Mouse (Mus musculus): ENCODE measurements around the gene Papln. TPM values are rescaled to one million over a fixed set of nuclear protein-coding genes. Genes with fewer than 3 reads are reported as not detected.

Papln gene
- polyA plus RNA-seq, 1 experiment from 2014 or later, result 3.0 TPM

DNA sequence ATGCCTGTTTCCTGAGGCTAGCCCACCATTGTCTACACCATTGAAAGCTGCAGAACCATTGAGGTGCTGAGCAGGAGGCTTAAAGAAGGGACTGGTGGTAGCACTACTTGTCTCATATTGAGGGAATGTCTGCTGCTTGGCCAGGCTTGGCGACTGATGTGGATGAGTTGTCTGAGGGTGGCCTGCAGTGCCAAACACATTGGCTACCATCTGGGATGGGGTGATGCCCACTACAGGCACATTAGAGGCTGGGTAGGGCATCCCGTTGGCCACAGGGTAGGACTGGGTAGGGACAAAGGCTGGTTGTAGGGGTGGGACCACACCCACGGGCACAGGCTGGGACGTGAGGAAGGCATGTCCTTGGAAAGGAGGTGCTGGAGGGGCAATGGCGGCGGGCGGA is 32.2 kb downstream of the Papln start:
- Histone ChIP-seq H3K4me3 (ENCODE audit: low read length) (no peak overlapping the region), H3K4me1 (ENCODE audit: insufficient read depth, low read length) (peaks cover 17% of the 10 kb centered on the region), H3K27me3 (ENCODE audit: insufficient read depth, low read length) (no peaks in the 10 kb centered on the region), H3K27ac (ENCODE audit: low read length) (peak overlapping the region; percentile 27; the same call in 1 of the 2 replicates), H3K36me3 (ENCODE audit: insufficient read depth, low read length) (peaks cover 49% of the 10 kb centered on the region), H3K9ac (replicated peaks; ENCODE audit: low read length) (no peak overlapping the region), H3K9me3 (ENCODE audit: low read length) (no peaks in the 10 kb centered on the region), H3K4me2 (replicated peaks; ENCODE audit: low read depth, low read length) (no peak overlapping the region)
- 90% methylated on average over 7 of the region's 7 CpGs for WGBS
- ATAC-seq (ENCODE audit: low FRiP score, low TSS enrichment), result no peak

DNA sequence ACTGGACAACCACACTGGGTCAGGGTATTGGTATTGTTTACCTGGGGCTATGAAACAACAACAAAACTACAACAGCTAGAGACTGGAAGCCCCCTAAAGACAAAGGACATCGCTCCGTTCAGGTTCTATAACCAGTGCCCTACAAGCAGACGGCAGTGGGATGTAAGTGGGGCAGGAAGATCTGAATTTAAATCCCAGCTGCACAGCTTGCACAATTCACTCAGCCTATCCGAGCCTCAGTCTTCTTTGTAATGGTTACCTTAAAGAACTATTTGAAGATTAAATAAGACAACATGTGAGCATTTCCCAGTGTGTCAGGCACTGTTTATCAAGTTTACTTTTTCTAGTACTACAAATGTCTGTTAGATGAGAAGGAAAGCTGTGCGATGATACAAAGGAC is 34.9 kb downstream of the Papln start:
- H3K9me3 ChIP-seq (ENCODE audit: low read length), result no peaks in the 10 kb centered on the region
- no peaks in the 10 kb centered on the region for H3K27me3 ChIP-seq (ENCODE audit: insufficient read depth, low read length)
- H3K4me1 ChIP-seq (ENCODE audit: insufficient read depth, low read length), result peaks cover 5% of the 10 kb centered on the region
- H3K9ac ChIP-seq (replicated peaks; ENCODE audit: low read length), result no peak overlapping the region
- ATAC-seq (ENCODE audit: low FRiP score, low TSS enrichment), result no peak
- H3K27ac ChIP-seq (ENCODE audit: low read length), result no peak overlapping the region
- peaks cover 61% of the 10 kb centered on the region for H3K36me3 ChIP-seq (ENCODE audit: insufficient read depth, low read length)
- no peak overlapping the region for H3K4me3 ChIP-seq (ENCODE audit: low read length)
- WGBS, result 94% methylated on average over 5 of the region's 5 CpGs
- no peak overlapping the region for H3K4me2 ChIP-seq (replicated peaks; ENCODE audit: low read depth, low read length)

DNA sequence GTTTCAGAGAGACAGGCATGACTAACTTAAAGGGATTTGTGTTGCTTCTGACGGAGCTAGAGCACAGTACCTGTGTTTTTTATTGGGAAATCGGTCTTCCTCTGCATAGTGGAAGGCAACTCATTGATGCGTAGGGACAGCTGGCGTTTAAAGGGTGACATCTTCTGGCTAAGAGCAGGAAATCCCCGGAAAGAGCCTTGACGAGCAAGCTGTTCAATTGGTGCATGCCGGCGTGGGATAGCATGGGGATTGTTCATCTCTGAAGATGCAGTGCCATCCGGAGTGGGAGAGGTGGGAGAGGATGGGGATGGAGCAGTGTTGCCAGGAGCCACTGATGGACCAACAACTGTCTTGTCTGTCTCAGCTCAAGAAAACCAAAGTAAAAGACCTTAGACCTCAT is 37.5 kb downstream of the Papln start:
- 53% methylated on average over 9 of the region's 9 CpGs for WGBS
- Histone ChIP-seq H3K36me3 (ENCODE audit: insufficient read depth, low read length) (peaks cover 71% of the 10 kb centered on the region), H3K4me3 (ENCODE audit: low read length) (no peak overlapping the region), H3K27ac (ENCODE audit: low read length) (no peak overlapping the region), H3K4me2 (replicated peaks; ENCODE audit: low read depth, low read length) (no peak overlapping the region), H3K9me3 (ENCODE audit: low read length) (peaks cover 3% of the 10 kb centered on the region), H3K4me1 (ENCODE audit: insufficient read depth, low read length) (no peaks in the 10 kb centered on the region), H3K27me3 (ENCODE audit: insufficient read depth, low read length) (no peaks in the 10 kb centered on the region), H3K9ac (replicated peaks; ENCODE audit: low read length) (no peak overlapping the region)
- no peak for ATAC-seq (ENCODE audit: low FRiP score, low TSS enrichment)

DNA sequence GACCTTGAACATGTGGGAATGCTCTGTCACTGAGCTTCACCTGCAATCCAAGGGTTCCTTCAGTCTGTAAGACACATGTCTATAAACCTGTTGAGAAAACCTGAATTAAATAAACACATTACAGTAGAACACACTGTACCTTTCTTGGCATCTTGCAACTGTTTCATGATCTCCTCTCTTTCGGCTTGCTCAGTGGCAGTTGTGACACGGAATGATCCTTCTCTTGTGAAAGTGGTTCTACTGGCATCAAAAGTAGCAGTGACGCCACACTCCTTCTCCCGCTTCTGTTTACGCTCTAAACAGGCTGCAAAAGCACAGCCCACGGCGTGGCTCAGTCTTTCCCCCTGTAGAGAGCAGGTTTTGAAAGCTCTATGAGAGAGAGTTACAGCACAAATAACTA is 40.2 kb downstream of the Papln start:
- H3K4me2 ChIP-seq (replicated peaks; ENCODE audit: low read depth, low read length), result no peak overlapping the region
- WGBS, result 90% methylated on average over 7 of the region's 7 CpGs
- no peak overlapping the region for H3K27ac ChIP-seq (ENCODE audit: low read length)
- peaks cover 84% of the 10 kb centered on the region for H3K36me3 ChIP-seq (ENCODE audit: insufficient read depth, low read length)
- peaks cover 5% of the 10 kb centered on the region for H3K9me3 ChIP-seq (ENCODE audit: low read length)
- no peaks in the 10 kb centered on the region for H3K4me1 ChIP-seq (ENCODE audit: insufficient read depth, low read length)
- no peak overlapping the region for H3K9ac ChIP-seq (replicated peaks; ENCODE audit: low read length)
- no peak for ATAC-seq (ENCODE audit: low FRiP score, low TSS enrichment)
- H3K4me3 ChIP-seq (ENCODE audit: low read length), result no peak overlapping the region
- H3K27me3 ChIP-seq (ENCODE audit: insufficient read depth, low read length), result no peaks in the 10 kb centered on the region

DNA sequence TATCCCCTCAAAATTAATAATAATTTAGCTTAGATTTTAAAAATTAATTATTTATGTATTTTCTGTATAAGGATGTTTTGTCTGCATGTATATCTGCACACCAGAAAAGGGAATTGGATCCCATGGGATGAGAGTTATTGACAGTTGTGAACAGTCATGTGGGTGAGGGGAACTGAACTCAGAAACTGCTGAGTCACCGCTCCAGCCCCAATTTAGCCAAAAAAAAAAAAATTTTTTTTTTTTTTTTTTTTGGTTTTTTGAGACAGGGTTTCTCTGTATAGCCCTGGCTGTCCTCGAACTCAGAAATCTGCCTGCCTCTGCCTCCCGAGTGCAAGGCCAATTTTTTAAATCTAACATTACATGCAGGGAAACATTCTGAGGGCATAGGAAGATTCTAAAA is 48.5 kb downstream of the Papln start:
- Histone ChIP-seq H3K4me2 (replicated peaks; ENCODE audit: low read depth, low read length) (no peak overlapping the region), H3K36me3 (ENCODE audit: insufficient read depth, low read length) (peaks cover 18% of the 10 kb centered on the region), H3K9ac (replicated peaks; ENCODE audit: low read length) (no peak overlapping the region), H3K27me3 (ENCODE audit: insufficient read depth, low read length) (no peaks in the 10 kb centered on the region), H3K4me3 (ENCODE audit: low read length) (no peak overlapping the region), H3K27ac (ENCODE audit: low read length) (no peak overlapping the region), H3K4me1 (ENCODE audit: insufficient read depth, low read length) (no peaks in the 10 kb centered on the region), H3K9me3 (ENCODE audit: low read length) (no peaks in the 10 kb centered on the region)
- no peak for ATAC-seq (ENCODE audit: low FRiP score, low TSS enrichment)
- WGBS, result 94% methylated on average over 3 of the region's 3 CpGs

DNA sequence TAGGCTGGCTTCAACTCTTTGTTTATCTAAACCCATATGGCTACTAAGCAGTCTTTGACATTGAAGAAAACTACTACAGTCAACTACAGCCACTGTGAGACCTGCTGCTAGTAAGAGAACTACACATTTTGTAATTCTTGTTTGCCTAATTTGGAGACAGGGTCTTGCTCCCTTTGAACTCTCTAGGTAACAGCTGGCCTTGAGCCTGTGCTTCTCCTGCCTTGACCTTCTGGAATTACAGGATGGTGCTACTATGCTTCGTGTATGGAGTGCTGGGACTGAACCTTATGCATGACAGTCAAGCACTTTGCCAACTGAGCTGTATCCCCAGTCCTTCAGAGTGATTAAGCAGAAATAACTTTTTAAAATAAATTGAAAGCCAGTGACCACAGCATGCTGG is 53.2 kb downstream of the Papln start:
- ATAC-seq (ENCODE audit: low FRiP score, low TSS enrichment), result no peak
- Histone ChIP-seq H3K9me3 (ENCODE audit: low read length) (no peaks in the 10 kb centered on the region), H3K27ac (ENCODE audit: low read length) (no peak overlapping the region), H3K27me3 (ENCODE audit: insufficient read depth, low read length) (no peaks in the 10 kb centered on the region), H3K9ac (replicated peaks; ENCODE audit: low read length) (no peak overlapping the region), H3K4me1 (ENCODE audit: insufficient read depth, low read length) (no peaks in the 10 kb centered on the region), H3K4me2 (replicated peaks; ENCODE audit: low read depth, low read length) (no peak overlapping the region), H3K4me3 (ENCODE audit: low read length) (no peak overlapping the region), H3K36me3 (ENCODE audit: insufficient read depth, low read length) (0 out of 2 replicates have a peak, but pooled peaks cover 3% of the 10 kb centered on the region)
- 86% methylated on average over 1 of the region's 1 CpGs for WGBS

DNA sequence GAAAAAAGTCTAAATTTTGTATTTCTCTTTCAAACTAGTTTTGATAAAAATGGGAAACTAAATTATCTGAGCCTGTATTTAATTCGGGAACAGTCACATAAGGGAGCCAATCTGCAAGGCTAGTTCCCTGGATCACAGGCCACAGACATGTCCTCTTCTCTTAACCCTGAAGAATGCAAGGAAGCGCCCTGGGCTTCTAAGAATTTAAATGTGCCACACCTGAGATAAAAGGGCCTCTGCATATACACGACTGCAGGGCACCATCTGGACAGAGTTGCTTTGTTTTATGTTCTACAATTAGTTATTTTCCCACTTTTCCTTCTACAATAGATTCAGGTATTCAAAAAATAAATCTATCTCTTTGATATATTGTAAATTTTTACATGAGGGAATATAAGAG is 67.0 kb downstream of the Papln start:
- Histone ChIP-seq H3K4me2 (replicated peaks; ENCODE audit: low read depth, low read length) (no peak overlapping the region), H3K36me3 (ENCODE audit: insufficient read depth, low read length) (peaks cover 22% of the 10 kb centered on the region), H3K9ac (replicated peaks; ENCODE audit: low read length) (no peak overlapping the region), H3K4me1 (ENCODE audit: insufficient read depth, low read length) (no peaks in the 10 kb centered on the region), H3K27me3 (ENCODE audit: insufficient read depth, low read length) (no peaks in the 10 kb centered on the region), H3K9me3 (ENCODE audit: low read length) (no peaks in the 10 kb centered on the region), H3K27ac (ENCODE audit: low read length) (no peak overlapping the region), H3K4me3 (ENCODE audit: low read length) (no peak overlapping the region)
- no peak for ATAC-seq (ENCODE audit: low FRiP score, low TSS enrichment)
- WGBS, result 81% methylated on average over 3 of the region's 3 CpGs

DNA sequence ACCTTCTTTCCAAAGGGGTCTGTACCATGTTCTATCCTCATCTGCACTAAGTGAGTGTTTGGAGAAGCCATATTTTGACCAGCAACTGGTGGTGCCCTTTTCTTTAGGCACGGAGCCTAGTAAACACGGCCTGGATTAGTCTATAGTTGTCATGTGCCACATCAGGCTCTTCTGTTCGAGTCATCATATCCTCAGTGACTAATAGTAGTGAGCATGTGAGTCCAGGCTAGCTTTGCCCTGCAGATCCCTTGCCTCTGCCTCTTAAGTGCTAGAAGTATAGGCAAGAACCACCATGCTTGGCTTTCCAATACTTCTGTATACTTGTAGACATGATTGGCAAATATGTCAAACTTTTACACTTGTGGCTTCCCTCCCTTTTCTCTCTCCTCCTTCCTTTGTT is 70.5 kb downstream of the Papln start:
- Histone ChIP-seq H3K4me2 (replicated peaks; ENCODE audit: low read depth, low read length) (no peak overlapping the region), H3K9ac (replicated peaks; ENCODE audit: low read length) (no peak overlapping the region), H3K4me3 (ENCODE audit: low read length) (no peak overlapping the region), H3K27ac (ENCODE audit: low read length) (no peak overlapping the region), H3K36me3 (ENCODE audit: insufficient read depth, low read length) (peaks cover 32% of the 10 kb centered on the region), H3K4me1 (ENCODE audit: insufficient read depth, low read length) (no peaks in the 10 kb centered on the region), H3K9me3 (ENCODE audit: low read length) (no peaks in the 10 kb centered on the region), H3K27me3 (ENCODE audit: insufficient read depth, low read length) (no peaks in the 10 kb centered on the region)
- no peak for ATAC-seq (ENCODE audit: low FRiP score, low TSS enrichment)
- 97% methylated on average over 3 of the region's 3 CpGs for WGBS

DNA sequence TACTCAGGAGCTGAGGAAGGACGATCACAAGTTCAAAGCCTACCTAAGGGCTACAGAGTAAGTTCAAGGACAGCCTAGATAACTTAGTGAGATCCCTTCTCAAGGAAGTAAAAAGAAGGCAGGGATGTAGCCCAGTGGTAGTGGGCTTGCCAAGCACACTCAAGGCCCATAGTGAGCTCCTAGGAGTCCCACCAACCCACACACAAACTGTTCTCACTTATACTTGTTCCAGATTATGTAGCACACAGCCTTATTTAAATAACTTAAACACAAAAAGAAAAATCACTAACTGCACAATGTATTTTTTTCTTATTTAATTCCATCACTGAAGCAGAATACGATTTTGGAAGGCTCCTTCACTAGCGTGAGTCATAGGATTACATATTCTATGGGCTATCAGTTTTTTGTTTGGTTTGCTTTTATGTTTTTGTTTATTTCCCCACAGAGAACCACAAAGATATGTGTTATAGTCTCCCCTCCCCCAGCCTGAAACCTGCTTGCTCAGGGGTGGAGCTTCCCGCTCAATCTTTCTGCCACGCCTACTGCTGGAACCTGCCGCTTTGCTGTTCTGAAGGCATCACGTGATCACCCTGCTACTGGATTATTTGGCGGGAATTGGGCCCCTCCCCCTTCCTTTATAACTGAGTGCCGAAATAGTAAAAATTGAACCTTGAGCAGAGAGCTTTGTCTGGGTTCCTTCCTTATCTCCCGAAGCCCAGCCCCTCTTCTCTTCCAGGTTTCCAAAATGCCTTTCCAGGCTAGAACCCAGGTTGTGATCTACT is 78.2 kb downstream of the Papln start:
- Histone ChIP-seq H3K27ac (ENCODE audit: low read length) (no peak overlapping the region), H3K4me3 (ENCODE audit: low read length) (no peak overlapping the region), H3K36me3 (ENCODE audit: insufficient read depth, low read length) (peaks cover 26% of the 10 kb centered on the region; the same call in 1 of the 2 replicates), H3K27me3 (ENCODE audit: insufficient read depth, low read length) (no peaks in the 10 kb centered on the region), H3K9me3 (ENCODE audit: low read length) (no peaks in the 10 kb centered on the region), H3K4me2 (replicated peaks; ENCODE audit: low read depth, low read length) (no peak overlapping the region), H3K4me1 (ENCODE audit: insufficient read depth, low read length) (no peaks in the 10 kb centered on the region), H3K9ac (replicated peaks; ENCODE audit: low read length) (no peak overlapping the region)
- no peak for ATAC-seq (ENCODE audit: low FRiP score, low TSS enrichment)
- WGBS, result 91% methylated on average over 10 of the region's 10 CpGs

All from kidney, embryonic 16.5 days (tissue).